Mouse (Mus musculus): Measurements from ENCODE around the gene Tmem251.

Tmem251 gene

DNA sequence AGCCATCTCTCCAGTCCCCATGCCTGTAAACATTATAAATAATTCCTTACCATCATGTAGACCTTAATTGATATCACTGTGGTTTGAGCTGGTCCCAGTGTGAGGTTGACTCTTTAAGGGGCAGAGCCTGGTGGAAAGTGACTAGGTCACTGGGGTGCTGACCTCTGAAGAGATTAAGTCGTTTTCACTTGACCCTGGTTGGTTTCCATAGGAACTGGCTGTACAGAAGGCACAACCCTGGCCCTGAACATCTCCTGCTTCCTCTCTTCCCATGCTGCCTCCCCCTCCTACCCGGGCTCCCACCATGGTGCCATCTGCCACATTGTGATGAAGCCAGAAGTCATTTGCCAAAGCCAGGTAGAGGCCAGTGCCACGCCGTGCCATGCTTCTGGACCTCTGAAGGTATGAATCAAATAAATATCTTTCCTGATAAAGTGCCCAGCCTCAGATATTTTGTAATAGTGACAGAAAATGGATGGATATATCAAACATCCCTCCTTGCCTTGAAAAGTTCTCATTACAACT is 32.6 kb upstream of the Tmem251 start:
- peak; percentile 70 to 83 for DNase-seq

DNA sequence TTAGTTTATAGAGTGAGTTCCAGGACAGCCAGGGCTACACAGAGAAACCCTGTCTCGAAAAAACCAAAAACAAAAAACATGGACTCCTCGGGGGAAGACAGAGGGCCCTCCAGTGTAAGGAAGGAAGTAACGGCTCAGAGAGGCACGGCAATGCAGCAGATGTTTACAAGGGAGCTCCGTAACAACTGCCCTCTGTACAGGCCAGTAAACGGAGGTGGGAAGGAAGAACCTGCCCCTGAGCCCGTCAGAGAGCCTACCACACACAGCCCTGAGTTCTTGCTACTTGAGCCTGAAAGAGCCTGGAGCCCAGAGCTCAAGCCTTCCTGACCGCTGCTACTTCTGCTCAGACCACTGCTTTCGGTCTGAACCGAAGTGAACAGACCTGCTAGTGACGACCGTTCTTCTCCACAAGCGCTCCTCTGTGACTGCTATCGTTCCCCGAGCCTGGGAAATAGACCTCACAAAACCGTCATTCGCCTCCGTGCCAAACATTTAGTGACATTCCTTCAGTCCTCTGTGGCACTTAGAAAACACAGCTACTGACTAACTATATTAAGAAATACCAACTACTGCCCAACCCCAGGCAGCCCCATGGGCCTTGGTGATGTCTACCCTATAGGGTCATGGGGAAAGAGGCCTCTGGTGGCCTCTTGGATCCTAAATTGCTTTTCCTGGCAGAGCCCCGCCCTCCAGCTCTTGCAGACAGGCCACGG is 30.3 kb upstream of the Tmem251 start:
- DNase-seq: peak in 1 of 2 experiments; percentile 1

DNA sequence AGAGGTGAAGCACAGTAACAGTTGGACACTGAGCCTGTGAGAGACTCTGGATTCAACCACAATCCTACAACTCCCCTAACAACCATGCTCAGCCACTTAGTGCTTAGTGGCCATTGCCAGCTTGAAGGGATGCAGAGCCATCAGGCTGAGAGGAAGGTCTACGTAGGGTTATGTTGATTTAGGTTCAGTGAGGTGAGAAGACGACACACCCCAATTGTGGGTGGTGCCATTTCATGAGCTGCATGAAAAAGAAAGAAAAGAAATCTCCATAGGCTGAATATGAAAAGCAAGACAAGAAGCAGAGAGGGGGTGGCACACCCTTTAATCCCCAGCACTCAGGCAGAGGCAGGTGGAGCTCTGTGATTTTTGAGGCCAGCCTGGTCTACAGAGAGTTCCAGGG is 29.4 kb upstream of the Tmem251 start:
- DNase-seq: peak in 1 of 2 experiments; percentile 0

DNA sequence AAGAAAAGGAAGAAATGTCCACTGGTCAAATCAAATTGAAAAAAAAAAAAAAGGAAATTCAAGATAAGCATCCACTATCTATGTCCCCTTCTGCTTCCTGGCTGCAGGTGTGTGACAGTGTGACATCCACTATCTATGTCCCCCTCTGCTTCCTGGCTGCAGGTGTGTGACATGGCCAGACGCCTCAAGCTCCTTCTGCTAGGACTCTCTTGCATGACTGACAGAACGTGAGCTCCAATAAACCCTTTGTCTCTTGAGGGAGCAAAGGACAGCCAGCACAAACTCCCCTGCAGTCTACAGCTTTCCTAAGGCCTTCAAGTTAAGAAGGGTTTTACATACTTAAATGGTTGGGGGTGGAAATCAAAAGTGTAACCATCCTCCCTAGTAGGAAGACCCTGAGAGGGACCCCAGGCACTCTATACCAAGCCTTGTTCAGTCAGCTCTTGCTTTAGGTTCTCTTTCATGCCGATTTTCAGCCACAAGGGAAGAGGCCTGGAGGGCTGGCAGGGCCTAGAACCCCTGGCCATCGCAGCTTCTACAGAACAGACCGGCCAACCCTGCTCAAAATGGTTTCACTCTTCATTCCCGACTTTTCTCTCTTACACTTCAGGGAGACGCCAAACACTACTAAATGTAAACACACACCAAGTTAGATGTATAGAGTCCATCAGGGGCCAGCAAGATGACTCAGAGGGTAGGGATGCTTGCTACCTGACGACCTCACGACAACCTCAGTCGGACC is 28.7 kb upstream of the Tmem251 start:
- peak in 1 of 2 experiments; percentile 0 for DNase-seq

DNA sequence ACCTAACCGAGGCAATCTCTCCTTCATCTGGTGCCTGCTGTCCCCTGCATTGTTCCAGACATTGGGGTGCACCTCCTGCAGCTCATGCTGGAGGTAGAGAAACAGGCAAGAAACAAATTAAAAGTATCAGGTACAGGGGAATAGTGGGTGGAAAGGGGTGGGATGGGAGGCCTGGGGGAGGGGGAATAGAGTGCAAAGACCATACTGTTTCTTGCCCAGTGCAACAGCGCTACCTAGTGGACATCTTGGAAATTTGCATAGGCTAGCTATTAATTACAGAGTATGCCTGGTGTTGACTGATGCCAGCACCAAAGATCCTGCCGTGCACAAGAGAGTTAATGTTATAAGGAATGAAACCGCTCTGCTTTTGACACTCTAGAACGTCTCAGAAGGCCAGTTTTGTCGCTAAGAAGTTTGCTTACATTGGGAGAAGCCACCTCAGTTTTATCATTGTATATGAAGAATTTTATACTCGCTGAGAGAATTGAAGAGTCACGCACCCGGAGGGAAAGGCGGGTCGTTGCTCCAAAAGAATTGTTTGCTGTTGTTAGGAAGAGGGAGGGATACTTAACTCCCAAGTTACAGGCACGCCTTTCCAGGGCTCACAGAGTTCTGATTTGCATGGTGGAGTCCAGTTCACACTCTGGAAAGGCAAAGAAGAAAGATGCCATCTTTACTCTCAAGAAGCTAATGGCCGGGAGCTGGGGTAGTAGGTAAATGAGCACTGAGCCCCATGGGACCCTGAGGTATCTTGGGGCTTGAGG is 23.8 kb upstream of the Tmem251 start:
- DNase-seq: peak; percentile 78 to 79

DNA sequence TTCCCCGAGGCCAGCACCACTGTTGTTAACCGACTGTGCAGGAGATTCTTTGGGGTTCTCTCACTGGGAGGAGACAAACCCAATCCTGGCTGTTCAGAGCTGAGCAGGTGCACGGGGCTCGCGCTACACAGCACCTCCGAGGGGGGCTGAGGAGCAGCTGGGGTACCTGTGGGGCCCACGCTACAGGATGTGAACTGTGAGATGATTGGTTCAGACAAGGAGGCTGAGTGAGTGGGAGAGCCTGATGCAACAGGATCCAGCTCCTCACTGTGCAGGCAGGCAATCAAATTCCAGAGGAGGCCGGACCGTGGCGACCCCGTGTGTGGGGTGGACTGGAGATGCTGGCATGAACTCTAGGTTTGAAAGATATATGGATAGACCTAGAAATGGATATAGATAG is 21.1 kb upstream of the Tmem251 start:
- DNase-seq: no peak

DNA sequence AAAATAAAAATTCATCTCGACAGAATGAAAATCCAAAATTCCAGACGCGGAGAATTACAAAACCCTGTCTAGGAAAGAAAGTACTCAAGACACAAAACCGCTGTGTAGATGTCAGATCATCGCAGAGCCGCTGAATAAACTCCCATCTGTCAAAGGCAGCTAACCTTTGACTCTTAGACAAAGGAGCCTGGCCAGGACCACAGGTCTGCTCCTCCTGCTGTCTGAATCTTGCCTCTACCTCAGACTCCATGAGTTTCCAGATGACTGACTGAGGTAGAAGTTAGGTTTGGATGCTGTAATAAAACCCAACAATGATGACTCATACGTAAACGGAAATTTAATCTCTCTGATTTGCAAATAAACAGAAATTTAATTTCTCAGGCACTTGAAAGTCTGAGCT is 20.6 kb upstream of the Tmem251 start:
- no peak for DNase-seq

DNA sequence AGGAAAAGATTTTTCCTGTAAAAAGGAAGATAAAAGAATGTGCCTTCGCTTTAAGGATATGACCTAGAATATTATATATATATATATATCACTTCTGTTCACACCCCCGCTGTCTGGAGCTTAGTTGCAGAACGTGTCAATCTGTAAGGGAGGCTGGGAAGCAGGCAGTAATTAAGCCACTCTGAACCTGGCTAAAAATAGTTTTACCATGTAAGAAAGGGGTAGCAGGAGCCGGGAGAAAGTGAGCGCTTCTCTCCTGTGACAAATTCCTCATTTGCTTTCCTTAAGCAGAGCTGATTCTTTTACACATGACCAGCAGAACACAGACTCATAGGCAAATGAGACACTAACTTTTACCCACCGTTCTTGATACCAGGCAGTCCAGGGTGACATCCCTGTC is 19.7 kb upstream of the Tmem251 start:
- DNase-seq: no peak

DNA sequence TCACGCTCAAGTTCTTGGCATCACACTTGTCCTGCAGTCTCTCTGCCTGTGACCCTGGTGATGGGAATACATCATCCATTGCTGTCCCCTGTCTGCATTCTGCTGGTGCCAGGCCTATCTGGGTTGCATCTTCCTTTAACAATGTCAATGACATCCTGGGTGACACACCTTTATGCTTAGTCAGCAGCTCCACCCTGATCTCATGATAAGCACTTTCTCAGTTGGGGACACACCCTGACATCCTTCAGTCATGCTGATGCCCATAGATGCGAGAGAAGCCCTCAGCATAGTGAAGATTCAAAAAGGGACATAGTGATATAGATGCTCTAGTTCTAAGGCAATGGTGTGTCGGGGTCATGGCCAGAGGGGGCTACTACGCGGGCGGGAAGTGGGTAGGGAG is 18.4 kb upstream of the Tmem251 start:
- no peak for DNase-seq

DNA sequence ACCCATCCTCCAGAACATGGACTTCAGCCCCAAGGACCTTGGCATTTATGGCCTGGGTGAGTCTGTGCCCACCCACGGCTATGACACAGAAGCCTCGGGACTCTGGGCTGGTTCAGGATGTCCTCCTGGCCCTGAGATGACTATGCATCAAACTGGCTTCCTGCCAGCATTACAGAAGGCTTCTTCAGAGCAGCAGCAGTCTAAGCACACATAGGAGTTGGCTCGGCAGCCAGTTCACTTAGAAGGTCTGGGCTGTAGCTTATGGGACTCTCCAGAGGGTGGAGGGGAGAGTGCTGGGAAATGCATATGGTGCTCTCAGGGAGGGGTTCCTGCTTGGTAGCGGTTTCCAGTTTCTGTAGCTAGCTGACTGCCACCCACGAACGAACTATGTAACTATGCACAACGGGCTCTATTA is 17.8 kb upstream of the Tmem251 start:
- no peak for DNase-seq

DNA sequence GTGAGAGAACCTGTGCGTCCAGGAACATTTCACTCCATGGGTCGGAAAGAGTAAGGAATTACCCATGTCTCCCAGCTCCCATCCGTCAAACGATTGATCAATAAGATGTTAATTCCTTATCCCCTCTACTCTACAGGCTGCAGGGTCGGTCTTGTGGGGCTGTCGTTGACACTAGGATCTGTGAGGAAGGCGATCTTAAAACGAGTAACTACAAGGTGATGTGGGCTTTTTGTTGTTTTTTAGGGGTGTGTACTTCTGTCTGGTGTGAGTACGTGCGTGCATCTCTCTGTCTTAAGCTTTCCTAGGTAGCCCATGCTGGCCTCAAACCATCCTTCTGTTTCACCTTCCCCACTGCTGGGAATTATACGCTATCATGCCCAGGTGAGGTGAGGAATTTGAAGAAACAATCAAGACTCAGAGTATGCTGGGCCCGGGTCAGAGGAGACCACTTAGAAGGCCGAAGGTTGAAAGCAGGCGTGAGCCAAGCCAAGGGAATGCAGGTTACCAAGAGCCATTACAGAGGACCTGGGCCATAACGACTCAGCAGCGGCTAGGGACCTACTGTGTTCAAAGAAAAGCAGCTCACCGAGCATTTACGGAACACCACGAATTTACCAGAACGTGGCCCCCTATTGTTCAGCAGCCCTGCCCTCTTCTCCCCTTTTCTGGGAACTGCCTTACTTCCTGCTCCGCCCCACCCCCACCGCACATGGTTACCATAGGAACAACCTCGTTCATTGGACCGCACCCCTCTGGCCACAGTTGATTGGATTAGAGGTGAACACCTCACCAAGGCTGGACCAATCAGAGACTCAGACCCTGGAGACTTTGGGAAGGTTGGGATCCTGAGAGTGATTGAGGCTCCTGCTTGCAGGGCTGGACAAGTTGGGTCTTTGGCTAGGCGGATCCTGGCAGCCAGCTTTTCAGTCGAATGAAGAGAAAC is 13.4 kb upstream of the Tmem251 start:
- peak; percentile 91 to 95 for DNase-seq

DNA sequence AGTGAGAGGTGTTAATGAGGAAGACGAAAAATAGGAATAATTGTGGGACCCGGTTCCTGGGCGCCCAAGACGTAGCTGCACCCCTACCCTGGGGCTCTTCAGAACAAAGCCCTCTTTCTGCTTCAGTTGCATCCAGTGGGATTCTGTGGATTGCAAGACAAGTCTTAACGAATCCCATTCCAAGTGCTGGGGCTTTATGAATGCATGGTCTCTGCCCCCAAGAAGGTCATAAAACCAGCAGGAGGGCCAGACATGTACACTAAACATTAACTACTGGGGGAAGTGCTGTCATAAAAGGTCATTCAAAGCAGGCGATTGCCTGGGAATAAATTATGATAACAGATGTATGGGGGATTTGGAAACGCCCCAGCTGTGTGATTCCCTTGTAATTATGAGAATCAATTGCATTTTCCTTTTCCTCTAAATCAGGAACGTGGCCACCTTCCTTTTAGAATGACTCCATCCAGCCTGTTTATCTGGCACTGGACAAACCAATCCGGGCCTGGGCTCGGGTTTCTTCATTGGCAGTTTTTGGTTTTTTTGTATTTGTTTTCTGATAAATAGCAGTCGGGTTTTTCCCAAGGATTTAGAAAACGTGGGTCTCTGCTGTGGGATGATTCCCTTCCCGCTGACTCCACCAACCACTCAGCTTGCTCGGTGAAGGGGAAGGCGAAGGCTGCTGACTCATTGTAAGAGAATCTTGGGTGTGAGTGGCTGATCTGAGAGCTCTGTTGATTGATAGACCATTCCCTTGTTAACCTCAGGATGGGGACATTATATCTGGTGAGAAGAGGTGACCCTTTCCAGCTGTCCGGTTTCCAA is 12.6 kb upstream of the Tmem251 start:
- no peak for DNase-seq

DNA sequence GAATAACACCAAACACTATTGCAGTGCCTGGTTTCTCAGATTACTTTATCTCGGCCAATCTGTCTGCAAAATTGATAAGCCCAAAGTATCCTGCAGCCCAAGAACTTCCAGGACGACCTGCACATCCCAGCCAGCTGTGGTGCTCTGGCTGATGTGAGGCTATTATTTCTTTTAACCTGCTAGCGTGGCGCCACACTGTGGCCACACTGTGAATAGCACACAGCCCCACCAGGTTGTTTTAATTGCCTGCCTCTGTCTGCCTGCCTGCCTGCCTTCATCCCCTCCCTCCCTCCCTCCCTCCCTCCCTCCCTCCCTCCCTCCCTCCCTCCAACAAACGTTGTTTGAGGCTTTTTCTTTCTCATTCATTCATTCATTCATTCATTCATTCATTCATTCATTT is 10.2 kb upstream of the Tmem251 start:
- DNase-seq: peak in 1 of 2 experiments; percentile 59

DNA sequence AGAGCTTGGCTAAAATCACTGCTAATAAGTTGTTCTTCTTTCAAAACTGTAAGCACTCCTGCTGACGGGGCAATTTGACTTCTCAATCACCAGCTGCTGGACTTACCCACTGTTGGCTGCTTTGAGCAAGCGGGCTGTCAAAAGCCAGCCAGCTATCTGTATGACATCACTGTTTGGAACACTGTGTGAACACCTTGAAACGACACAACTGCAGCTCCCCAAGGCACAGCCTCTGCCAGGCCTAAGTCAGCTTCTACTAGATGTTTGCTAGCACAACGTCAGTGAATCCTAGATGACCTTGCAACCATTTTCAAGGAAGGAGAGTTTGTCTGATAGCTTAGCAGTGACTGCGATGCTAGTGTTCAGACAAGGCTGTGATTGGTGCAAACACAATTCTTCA is 4.5 kb upstream of the Tmem251 start:
- no peak for DNase-seq

DNA sequence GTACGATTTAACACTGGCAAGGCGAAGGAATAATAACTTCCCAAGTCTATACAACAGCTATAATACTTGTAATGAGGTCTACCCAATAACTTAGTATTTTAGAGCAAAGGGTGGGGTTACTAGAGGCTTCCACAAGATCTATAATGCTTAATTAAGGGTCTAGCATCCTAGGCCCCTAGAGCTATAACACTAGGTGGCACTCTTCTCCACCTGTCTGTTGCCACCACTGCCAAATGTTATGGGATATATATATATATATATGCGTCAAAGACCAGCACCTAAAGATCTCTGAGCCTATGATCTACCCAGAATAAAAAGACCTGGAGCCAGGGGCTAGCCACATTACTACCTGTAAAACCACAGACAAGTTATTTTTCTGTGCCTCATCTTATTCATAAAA is 3.3 kb upstream of the Tmem251 start:
- no peak for DNase-seq

DNA sequence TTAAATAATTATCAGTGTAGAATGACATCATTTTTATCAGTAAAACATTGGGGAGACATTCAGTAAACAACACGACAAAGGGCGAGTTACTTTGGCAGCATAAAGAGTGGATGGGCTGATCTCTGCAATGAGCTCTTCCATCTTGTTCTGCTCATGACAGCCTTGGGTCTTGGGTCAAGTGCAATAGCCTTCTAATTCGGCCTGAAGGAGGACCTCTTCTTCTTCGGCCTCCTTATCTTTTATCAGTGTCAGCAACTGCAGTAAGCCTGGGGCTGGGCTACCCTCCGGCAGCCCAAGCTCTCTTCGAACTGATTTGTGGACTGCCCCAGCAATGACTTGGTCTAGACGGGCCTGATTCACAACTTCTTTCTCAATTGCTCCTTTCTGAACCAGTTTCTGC is 1.5 kb upstream of the Tmem251 start:
- DNase-seq: no peak

DNA sequence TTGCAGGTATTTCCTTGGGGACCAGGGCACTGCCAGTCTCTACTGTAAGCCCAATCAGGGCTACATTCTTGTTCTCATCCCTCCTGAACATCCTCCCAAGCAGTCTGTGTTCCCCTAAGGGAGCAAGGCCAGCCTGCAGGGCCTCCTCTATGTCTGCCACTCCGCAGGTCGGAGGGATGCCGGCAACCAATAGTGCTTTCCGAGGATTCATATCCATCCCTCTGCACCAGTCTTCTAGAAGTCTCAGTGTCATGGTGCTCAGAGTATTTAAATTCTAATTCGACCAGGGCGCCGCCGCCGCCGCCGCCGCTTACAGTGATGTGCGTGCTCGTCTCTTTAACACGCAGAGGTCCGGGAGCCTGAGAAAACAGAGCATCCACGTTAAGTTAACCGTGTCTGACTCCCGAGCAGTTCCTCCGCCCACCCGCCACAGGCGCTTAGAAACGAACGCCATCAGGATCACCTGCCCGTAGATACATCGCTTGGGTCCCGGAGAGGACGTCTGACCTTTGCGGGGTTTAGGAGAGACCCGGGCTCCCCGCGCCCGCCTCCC is 450 bp upstream of the Tmem251 start:
- peak in 1 of 2 experiments; percentile 49 for DNase-seq

DNA sequence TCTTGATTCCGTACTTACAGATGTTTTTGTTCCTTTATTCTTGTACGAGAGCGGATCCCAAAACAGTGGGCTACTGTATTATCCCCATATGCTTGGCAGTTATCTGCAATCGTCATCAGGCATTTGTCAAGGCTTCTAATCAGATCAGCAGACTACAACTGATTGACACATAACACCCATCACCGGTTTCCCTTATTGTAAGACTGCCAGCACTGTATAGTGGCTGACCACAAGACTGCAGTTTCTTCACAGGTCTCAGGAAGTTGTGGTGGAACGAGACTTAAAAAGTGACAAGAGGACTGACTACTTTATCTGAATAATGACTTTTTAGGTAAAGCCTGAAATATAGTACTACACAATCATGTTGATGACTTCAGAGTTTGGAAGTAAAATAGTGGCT is 1.3 kb downstream of the Tmem251 start:
- no peak for DNase-seq

DNA sequence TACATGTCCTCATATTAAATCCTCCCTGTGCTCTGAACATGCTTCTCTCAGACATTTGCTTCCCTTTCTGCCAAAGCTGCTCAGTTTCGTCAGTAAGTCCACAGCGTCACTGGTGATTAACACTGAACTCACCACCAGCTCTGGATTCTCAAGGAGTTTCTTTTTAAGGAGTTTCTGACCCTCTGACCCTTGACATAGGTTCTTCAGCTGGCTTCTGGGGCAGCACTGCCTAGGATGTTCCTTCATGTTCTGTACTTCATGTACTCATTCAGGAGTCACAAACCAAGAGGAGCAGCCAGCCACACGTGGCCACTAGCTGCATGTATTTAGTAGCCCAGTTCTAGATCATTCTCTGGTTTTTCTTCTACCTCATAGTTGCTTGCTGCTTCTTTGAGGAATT is 4.7 kb downstream of the Tmem251 start:
- DNase-seq: no peak

DNA sequence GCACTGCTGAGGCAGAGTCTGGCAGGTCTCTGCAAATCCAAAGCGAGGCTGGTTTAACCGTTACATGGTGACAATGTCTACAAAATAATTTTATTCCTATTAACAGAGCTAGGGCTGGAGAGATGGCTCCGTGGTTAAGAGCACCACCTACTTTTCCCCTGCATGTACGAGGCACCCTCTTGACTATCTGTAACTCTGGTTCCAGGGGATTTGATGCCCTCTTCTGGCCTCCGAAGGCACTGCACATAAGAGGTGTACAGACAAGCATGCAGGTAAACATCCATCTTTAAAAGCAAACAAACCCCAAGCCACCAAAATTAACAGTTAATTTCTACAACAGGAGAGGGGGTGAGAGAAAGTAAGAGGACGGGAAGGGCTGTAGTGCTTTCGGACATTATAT is 12.7 kb downstream of the Tmem251 start:
- peak; percentile 42 to 69 for DNase-seq

DNA sequence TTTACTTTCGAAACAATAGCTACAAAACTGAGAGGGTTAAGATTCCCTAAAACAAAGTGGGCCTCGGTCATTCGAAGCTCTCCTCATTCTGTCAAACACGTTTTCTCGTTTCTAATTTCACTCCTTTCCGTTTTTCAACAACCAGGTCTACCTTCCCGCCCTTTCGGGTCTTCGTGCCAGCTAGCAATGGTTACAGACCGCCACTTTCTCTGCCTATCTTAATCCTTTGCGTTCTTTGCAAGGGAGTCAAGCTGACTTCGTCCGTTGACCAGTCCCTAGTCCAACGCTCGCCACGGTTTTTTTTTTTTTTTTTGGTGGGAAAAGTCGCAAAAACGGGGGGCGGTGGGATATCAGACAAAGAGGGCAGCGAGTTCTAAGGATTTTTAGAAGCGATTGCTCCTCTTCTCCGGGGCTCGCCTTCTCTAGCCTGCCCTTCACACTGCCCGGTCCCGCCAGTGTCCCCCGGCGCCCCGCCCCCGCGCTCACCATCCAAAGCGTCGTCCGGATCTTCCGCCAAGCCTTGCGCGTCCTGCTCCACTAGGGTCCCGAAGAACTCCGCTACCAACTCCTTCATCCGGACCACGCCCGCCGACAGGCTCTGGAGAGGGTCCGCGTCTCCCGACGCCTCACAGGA is 13.6 kb downstream of the Tmem251 start:
- no peak for DNase-seq

All from cerebellum, postnatal 14 days (tissue).